Mouse (Mus musculus): ENCODE measurements at regions not wholly inside any gene's neighbourhood (a gene's known extent, or its start where the extent isn't known, plus 50 kb on each side); places are given as distances from the start of the nearest gene placed in this dataset.

- Histone ChIP-seq H3K27ac (ENCODE audit: insufficient read depth, low read depth, low read length) (no peak overlapping the region), H3K4me3 (ENCODE audit: insufficient read depth, low read length) (no peak overlapping the region), H3K4me1 (ENCODE audit: control insufficient read depth, insufficient read depth, low read length) (no peaks in the 10 kb centered on the region)
- no peak for TF ChIP-seq CTCF (IDR thresholded peaks at IDR 0.05; ENCODE audit: low read depth, low read length)
- no peak for TF ChIP-seq POLR2A (IDR thresholded peaks at IDR 0.05; ENCODE audit: borderline replicate concordance, low read depth, low read length)
These were observed 417.3 kb upstream of the Camk1g start for GRCm38 (mm10) chr1:193787417-193787816.

- H3K4me3 ChIP-seq (ENCODE audit: insufficient read depth, low read length): no peak overlapping the region
- TF ChIP-seq CTCF (IDR thresholded peaks at IDR 0.05; ENCODE audit: low read depth, low read length): no peak
- TF ChIP-seq POLR2A (IDR thresholded peaks at IDR 0.05; ENCODE audit: borderline replicate concordance, low read depth, low read length): no peak
- no peaks in the 10 kb centered on the region for H3K4me1 ChIP-seq (ENCODE audit: control insufficient read depth, insufficient read depth, low read length)
- no peak overlapping the region for H3K27ac ChIP-seq (ENCODE audit: insufficient read depth, low read depth, low read length)
These were observed 414.9 kb upstream of the Camk1g start for GRCm38 (mm10) chr1:193784966-193785365.

GRCm38 (mm10) chr1:193784526-193784925 lies 414.4 kb upstream of the Camk1g start:
- Histone ChIP-seq H3K27ac (ENCODE audit: insufficient read depth, low read depth, low read length) (no peak overlapping the region), H3K4me1 (ENCODE audit: control insufficient read depth, insufficient read depth, low read length) (no peaks in the 10 kb centered on the region), H3K4me3 (ENCODE audit: insufficient read depth, low read length) (no peak overlapping the region)
- TF ChIP-seq CTCF (IDR thresholded peaks at IDR 0.05; ENCODE audit: low read depth, low read length) (no peak), POLR2A (IDR thresholded peaks at IDR 0.05; ENCODE audit: borderline replicate concordance, low read depth, low read length) (no peak)

GRCm38 (mm10) chr1:193778181-193778580 lies 408.1 kb upstream of the Camk1g start:
- no peaks in the 10 kb centered on the region for H3K4me1 ChIP-seq (ENCODE audit: control insufficient read depth, insufficient read depth, low read length)

GRCm38 (mm10) chr1:193769546-193769945 lies 399.4 kb upstream of the Camk1g start:
- Histone ChIP-seq H3K4me3 (ENCODE audit: insufficient read depth, low read length) (no peak overlapping the region), H3K4me1 (ENCODE audit: control insufficient read depth, insufficient read depth, low read length) (no peaks in the 10 kb centered on the region), H3K27ac (ENCODE audit: insufficient read depth, low read depth, low read length) (no peak overlapping the region)
- TF ChIP-seq POLR2A (IDR thresholded peaks at IDR 0.05; ENCODE audit: borderline replicate concordance, low read depth, low read length): no peak
- no peak for TF ChIP-seq CTCF (IDR thresholded peaks at IDR 0.05; ENCODE audit: low read depth, low read length)

More at GRCm38 (mm10) chr1:193778181-193778580, 408.1 kb upstream of the Camk1g start:
- Histone ChIP-seq H3K4me3 (ENCODE audit: insufficient read depth, low read length) (no peak overlapping the region), H3K27ac (ENCODE audit: insufficient read depth, low read depth, low read length) (no peak overlapping the region)
- no peak for TF ChIP-seq CTCF (IDR thresholded peaks at IDR 0.05; ENCODE audit: low read depth, low read length)
- no peak for TF ChIP-seq POLR2A (IDR thresholded peaks at IDR 0.05; ENCODE audit: borderline replicate concordance, low read depth, low read length)

- H3K4me3 ChIP-seq (ENCODE audit: insufficient read depth, low read length): no peak overlapping the region
- TF ChIP-seq CTCF (IDR thresholded peaks at IDR 0.05; ENCODE audit: low read depth, low read length): no peak
- TF ChIP-seq POLR2A (IDR thresholded peaks at IDR 0.05; ENCODE audit: borderline replicate concordance, low read depth, low read length): no peak
- H3K4me1 ChIP-seq (ENCODE audit: control insufficient read depth, insufficient read depth, low read length): no peaks in the 10 kb centered on the region
- H3K27ac ChIP-seq (ENCODE audit: insufficient read depth, low read depth, low read length): no peak overlapping the region
These were observed 394.0 kb upstream of the Camk1g start for GRCm38 (mm10) chr1:193764103-193764502.

GRCm38 (mm10) chr1:193751819-193752251 lies 381.7 kb upstream of the Camk1g start:
- TF ChIP-seq POLR2A (IDR thresholded peaks at IDR 0.05; ENCODE audit: borderline replicate concordance, low read depth, low read length) (no peak), CTCF (IDR thresholded peaks at IDR 0.05; ENCODE audit: low read depth, low read length) (no peak)
- no peak overlapping the region for H3K4me3 ChIP-seq (ENCODE audit: insufficient read depth, low read length)
- no peaks in the 10 kb centered on the region for H3K4me1 ChIP-seq (ENCODE audit: control insufficient read depth, insufficient read depth, low read length)
- no peak overlapping the region for H3K27ac ChIP-seq (ENCODE audit: insufficient read depth, low read depth, low read length)

GRCm38 (mm10) chr1:193750929-193751328 lies 380.8 kb upstream of the Camk1g start:
- no peak overlapping the region for H3K27ac ChIP-seq (ENCODE audit: insufficient read depth, low read depth, low read length)
- TF ChIP-seq CTCF (IDR thresholded peaks at IDR 0.05; ENCODE audit: low read depth, low read length): no peak
- no peak for TF ChIP-seq POLR2A (IDR thresholded peaks at IDR 0.05; ENCODE audit: borderline replicate concordance, low read depth, low read length)

GRCm38 (mm10) chr1:193747426-193747960 lies 377.4 kb upstream of the Camk1g start:
- Histone ChIP-seq H3K27ac (ENCODE audit: insufficient read depth, low read depth, low read length) (no peak overlapping the region), H3K4me3 (ENCODE audit: insufficient read depth, low read length) (no peak overlapping the region), H3K4me1 (ENCODE audit: control insufficient read depth, insufficient read depth, low read length) (no peaks in the 10 kb centered on the region)
- no peak for TF ChIP-seq POLR2A (IDR thresholded peaks at IDR 0.05; ENCODE audit: borderline replicate concordance, low read depth, low read length)

More at GRCm38 (mm10) chr1:193750929-193751328, 380.8 kb upstream of the Camk1g start:
- no peaks in the 10 kb centered on the region for H3K4me1 ChIP-seq (ENCODE audit: control insufficient read depth, insufficient read depth, low read length)
- H3K4me3 ChIP-seq (ENCODE audit: insufficient read depth, low read length): no peak overlapping the region

- TF ChIP-seq CTCF (IDR thresholded peaks at IDR 0.05; ENCODE audit: low read depth, low read length) (no peak), POLR2A (IDR thresholded peaks at IDR 0.05; ENCODE audit: borderline replicate concordance, low read depth, low read length) (no peak)
- Histone ChIP-seq H3K4me3 (ENCODE audit: insufficient read depth, low read length) (no peak overlapping the region), H3K27ac (ENCODE audit: insufficient read depth, low read depth, low read length) (no peak overlapping the region), H3K4me1 (ENCODE audit: control insufficient read depth, insufficient read depth, low read length) (no peaks in the 10 kb centered on the region)
These were observed 372.6 kb upstream of the Camk1g start for GRCm38 (mm10) chr1:193742688-193743087.

- H3K4me1 ChIP-seq (ENCODE audit: control insufficient read depth, insufficient read depth, low read length): no peaks in the 10 kb centered on the region
- TF ChIP-seq POLR2A (IDR thresholded peaks at IDR 0.05; ENCODE audit: borderline replicate concordance, low read depth, low read length) (no peak), CTCF (IDR thresholded peaks at IDR 0.05; ENCODE audit: low read depth, low read length) (no peak)
- H3K27ac ChIP-seq (ENCODE audit: insufficient read depth, low read depth, low read length): no peak overlapping the region
- no peak overlapping the region for H3K4me3 ChIP-seq (ENCODE audit: insufficient read depth, low read length)
These were observed 368.7 kb upstream of the Camk1g start for GRCm38 (mm10) chr1:193738821-193739220.
